8 mouse cellular contexts compared by ENCODE assay signal in genomic region chr7:142334246-142334645, GRCm38 (mm10). TPM values are rescaled to one million over a fixed set of nuclear protein-coding genes. Genes with fewer than 3 reads are reported as not detected.
DNase-seq lines count a peak whose midpoint lies in the region; ATAC-seq and TF ChIP-seq lines count a peak whose summit lies in the region.

No protein-coding gene starts in this region.

- no peak overlapping the region for H3K4me2 ChIP-seq in forebrain, embryonic 14.5 days (ENCODE audit: low read length)
- no peak overlapping the region for H3K4me2 ChIP-seq in lung, embryonic 14.5 days

- intact Hi-C loops in heart, postnatal 36 days (cut with DNase I) = loop anchor here (1.0 to 5.0 kb wide), 6 partner anchors 18 to 343 kb away; partner anchors contain the start of gene Tnnt3

- H3K9ac ChIP-seq in ES-Bruce4 (ENCODE audit: low read depth, poor library complexity, severe bottlenecking) = no peak overlapping the region
- no peak overlapping the region for H3K9ac ChIP-seq in forebrain, embryonic 14.5 days (ENCODE audit: low read length)
- H3K9ac ChIP-seq in lung, embryonic 14.5 days = no peak overlapping the region

- WGBS in forebrain, embryonic 14.5 days = 6% methylated on average over 3 of the region's 3 CpGs
- 2% methylated on average over 3 of the region's 3 CpGs for WGBS in lung, embryonic 14.5 days

- no peaks in the 10 kb centered on the region for H3K9me3 ChIP-seq in ES-Bruce4 (replicated peaks; ENCODE audit: control insufficient read depth, insufficient read depth, low read length, poor library complexity, severe bottlenecking)
- no peaks in the 10 kb centered on the region for H3K9me3 ChIP-seq in forebrain, embryonic 14.5 days (replicated peaks; ENCODE audit: control insufficient read depth, low read length)
- no peaks in the 10 kb centered on the region for H3K9me3 ChIP-seq in lung, embryonic 14.5 days (ENCODE audit: low read depth, low read length)

- no peaks in the 10 kb centered on the region for H3K4me1 ChIP-seq in ES-Bruce4 (ENCODE audit: control insufficient read depth, insufficient read depth, low read length)
- H3K4me1 ChIP-seq in forebrain, embryonic 14.5 days (ENCODE audit: control insufficient read depth, insufficient read depth, low read length) = no peaks in the 10 kb centered on the region
- no peaks in the 10 kb centered on the region for H3K4me1 ChIP-seq in lung, embryonic 14.5 days (ENCODE audit: insufficient read depth)

- peak; percentile 75; the same call in 1 of the 2 replicates for ATAC-seq in cerebellum, adult (ENCODE audit: insufficient number of reproducible peaks, low FRiP score, low TSS enrichment)
- peak; percentile 84 for ATAC-seq in forebrain, embryonic 14.5 days
- ATAC-seq in lung, embryonic 14.5 days (ENCODE audit: insufficient read depth) = peak; percentile 83

- no peak overlapping the region for H3K4me3 ChIP-seq in ES-Bruce4 (ENCODE audit: low read depth, low read length)
- no peak overlapping the region for H3K4me3 ChIP-seq in forebrain, embryonic 14.5 days (ENCODE audit: low read depth, low read length)
- H3K4me3 ChIP-seq in layer of hippocampus, adult 2 months = no peak overlapping the region
- H3K4me3 ChIP-seq in lung, embryonic 14.5 days (ENCODE audit: low read depth, low read length) = no peak overlapping the region

- TF ChIP-seq POLR2A in ES-Bruce4 (IDR thresholded peaks at IDR 0.05; ENCODE audit: insufficient read depth, low read length) = no peak

- TF ChIP-seq CTCF in ES-Bruce4 (IDR thresholded peaks at IDR 0.05; ENCODE audit: low read depth, low read length) = peak; percentile 95
- peak; percentile 97 for TF ChIP-seq CTCF in layer of hippocampus, adult 2 months (conservative IDR thresholded peaks at IDR 0.05)
- TF ChIP-seq CTCF in lung, embryonic 14.5 days (IDR thresholded peaks at IDR 0.05; ENCODE audit: low read depth) = peak; percentile 98

- no peaks in the 10 kb centered on the region for H3K27me3 ChIP-seq in ES-Bruce4 (ENCODE audit: control insufficient read depth, insufficient read depth, low read length, poor library complexity, severe bottlenecking)
- H3K27me3 ChIP-seq in forebrain, embryonic 14.5 days (replicated peaks; ENCODE audit: control insufficient read depth, insufficient read depth, low read length) = no peaks in the 10 kb centered on the region
- H3K27me3 ChIP-seq in lung, embryonic 14.5 days (ENCODE audit: insufficient read depth, low read length) = no peaks in the 10 kb centered on the region

- peak; percentile 95 for DNase-seq in forebrain, embryonic 14.5 days (ENCODE audit: low spot score)
- peak; percentile 88 to 92 for DNase-seq in heart, postnatal 36 days
- peak; percentile 75 to 95 for DNase-seq in layer of hippocampus, adult 2 months (ENCODE audit: low spot score in 2 of 2)
- DNase-seq in lung, embryonic 14.5 days = peak; percentile 99
- DNase-seq in ovary, postnatal 10 days (ENCODE audit: low spot score) = peak; percentile 81
- DNase-seq in thymus, postnatal 0 days (ENCODE audit: low spot score) = peak; percentile 90

- no peak overlapping the region for H3K27ac ChIP-seq in ES-Bruce4 (ENCODE audit: insufficient read depth, low read length)
- H3K27ac ChIP-seq in forebrain, embryonic 14.5 days (ENCODE audit: low read depth, low read length) = no peak overlapping the region
- no peak overlapping the region for H3K27ac ChIP-seq in layer of hippocampus, adult 2 months
- H3K27ac ChIP-seq in lung, embryonic 14.5 days (ENCODE audit: low read depth) = no peak overlapping the region

- no peaks in the 10 kb centered on the region for H3K36me3 ChIP-seq in ES-Bruce4 (ENCODE audit: control insufficient read depth, insufficient read depth, low read length, poor library complexity, severe bottlenecking)
- no peaks in the 10 kb centered on the region for H3K36me3 ChIP-seq in forebrain, embryonic 14.5 days (ENCODE audit: control insufficient read depth, insufficient read depth, low read length)
- H3K36me3 ChIP-seq in lung, embryonic 14.5 days (ENCODE audit: insufficient read depth) = no peaks in the 10 kb centered on the region

- TF ChIP-seq EP300 in ES-Bruce4 (IDR thresholded peaks at IDR 0.05; ENCODE audit: insufficient read depth, low read depth, low read length) = no peak

RNA-seq across cellular contexts. Expression of gene Krtap5-4, which starts 30.9 kb away (rescaled TPM):
- not detected in 2 replicates for polyA plus RNA-seq in ES-Bruce4 (2011; ENCODE audit: insufficient read depth, insufficient read length, low read depth, missing spikeins)
- polyA plus RNA-seq in forebrain, embryonic 14.5 days (2014; fragmentation: Nextera tagmentation; extraction: Ambion mirVana) = not detected in 2 replicates
- not detected for total RNA-seq in heart, postnatal 36 days (2021)
- not detected for total RNA-seq in layer of hippocampus, adult 2 months (2021)
- not detected in 2 replicates for polyA plus RNA-seq in lung, embryonic 14.5 days (2014; fragmentation: Nextera tagmentation; extraction: Ambion mirVana)
- polyA plus RNA-seq in thymus, postnatal 0 days (2015; fragmentation: Nextera tagmentation; extraction: Ambion mirVana) = not detected in 2 replicates

RNA-seq across cellular contexts. Expression of gene Krtap5-1, which starts 37.3 kb away (rescaled TPM):
- polyA plus RNA-seq in ES-Bruce4 (2011; ENCODE audit: insufficient read depth, insufficient read length, low read depth, missing spikeins) = not detected in 2 replicates
- not detected in 2 replicates for polyA plus RNA-seq in forebrain, embryonic 14.5 days (2014; fragmentation: Nextera tagmentation; extraction: Ambion mirVana)
- not detected for total RNA-seq in heart, postnatal 36 days (2021)
- total RNA-seq in layer of hippocampus, adult 2 months (2021) = not detected
- polyA plus RNA-seq in lung, embryonic 14.5 days (2014; fragmentation: Nextera tagmentation; extraction: Ambion mirVana) = not detected in 2 replicates
- polyA plus RNA-seq in thymus, postnatal 0 days (2015; fragmentation: Nextera tagmentation; extraction: Ambion mirVana) = not detected in 2 replicates

RNA-seq across cellular contexts. Expression of gene Ifitm10, which starts 39.3 kb away (rescaled TPM):
- polyA plus RNA-seq in ES-Bruce4 (2011; ENCODE audit: insufficient read depth, insufficient read length, low read depth, missing spikeins) = 0.90 TPM in 1 of 2 replicates, not detected in the other
- 1.9 and 3.4 TPM in 2 replicates for polyA plus RNA-seq in forebrain, embryonic 14.5 days (2014; fragmentation: Nextera tagmentation; extraction: Ambion mirVana)
- total RNA-seq in heart, postnatal 36 days (2021) = 1 to 10 TPM; 1.8 to 2.0 TPM
- 10 to 100 TPM; 35.3 to 38.6 TPM for total RNA-seq in layer of hippocampus, adult 2 months (2021)
- 3.4 and 4.0 TPM in 2 replicates for polyA plus RNA-seq in lung, embryonic 14.5 days (2014; fragmentation: Nextera tagmentation; extraction: Ambion mirVana)
- 8.5 and 10.6 TPM in 2 replicates for polyA plus RNA-seq in thymus, postnatal 0 days (2015; fragmentation: Nextera tagmentation; extraction: Ambion mirVana)

RNA-seq across cellular contexts. Expression of gene Gm49369, which starts 48.2 kb away (rescaled TPM):
- polyA plus RNA-seq in ES-Bruce4 (2011; ENCODE audit: insufficient read depth, insufficient read length, low read depth, missing spikeins) = not detected in 2 replicates
- polyA plus RNA-seq in forebrain, embryonic 14.5 days (2014; fragmentation: Nextera tagmentation; extraction: Ambion mirVana) = not detected in 2 replicates
- 1 to 10 TPM in 1 of 2 experiments, under 1 TPM in 1; 0.72 to 8.2 TPM for total RNA-seq in heart, postnatal 36 days (2021)
- 1 to 10 TPM in 1 of 2 experiments, not detected in 1; 4.4 TPM for total RNA-seq in layer of hippocampus, adult 2 months (2021)
- polyA plus RNA-seq in lung, embryonic 14.5 days (2014; fragmentation: Nextera tagmentation; extraction: Ambion mirVana) = 3.0 TPM in 1 of 2 replicates, not detected in the other
- 5.1 TPM in 1 of 2 replicates, not detected in the other for polyA plus RNA-seq in thymus, postnatal 0 days (2015; fragmentation: Nextera tagmentation; extraction: Ambion mirVana)

RNA-seq across cellular contexts. Expression of gene Ctsd, which starts 53.6 kb away (rescaled TPM):
- 248 and 256 TPM in 2 replicates for polyA plus RNA-seq in ES-Bruce4 (2011; ENCODE audit: insufficient read depth, insufficient read length, low read depth, missing spikeins)
- 261 and 263 TPM in 2 replicates for polyA plus RNA-seq in forebrain, embryonic 14.5 days (2014; fragmentation: Nextera tagmentation; extraction: Ambion mirVana)
- total RNA-seq in heart, postnatal 36 days (2021) = 100 to 1,000 TPM; 830 to 843 TPM
- total RNA-seq in layer of hippocampus, adult 2 months (2021) = 100 to 1,000 TPM; 291 to 297 TPM
- 239 and 240 TPM in 2 replicates for polyA plus RNA-seq in lung, embryonic 14.5 days (2014; fragmentation: Nextera tagmentation; extraction: Ambion mirVana)
- 395 and 403 TPM in 2 replicates for polyA plus RNA-seq in thymus, postnatal 0 days (2015; fragmentation: Nextera tagmentation; extraction: Ambion mirVana)
